Mouse (Mus musculus) ES-E14 (cell line): ENCODE results near the gene Wdr63. TPM values are rescaled to one million over a fixed set of nuclear protein-coding genes. Genes with fewer than 3 reads are reported as not detected.

Source experiments
- DNase-seq: peaks from one replicate; pipeline ENCODE4 v3.0.0-alpha.2; 2013; ENCODE audit warnings: low read depth, low spot score
- H3K27ac ChIP-seq: 2 replicates; pipeline ENCODE4 v1.5.1; 2012; ENCODE audit warnings: low read depth, mild to moderate bottlenecking, low read length, moderate library complexity, mixed read lengths; ENCODE audit not compliant: poor library complexity, insufficient read depth, severe bottlenecking
- H3K36me3 ChIP-seq: 2 replicates; pipeline ENCODE4 v1.6.1; 2012; ENCODE audit warnings: mild to moderate bottlenecking, low read length, moderate library complexity, mixed read lengths; ENCODE audit not compliant: control insufficient read depth, poor library complexity, insufficient read depth, severe bottlenecking
- H3K4me1 ChIP-seq, 2 experiments: fragments of 150-350 bp in 1 of 2; sonication (generic) in 1 of 2; 2 replicates each; pipeline ENCODE4 v1.6.1; 2012; ENCODE audit warnings: low read length in 2 of 2, mild to moderate bottlenecking in 1 of 2, mixed read lengths in 1 of 2; ENCODE audit not compliant: control insufficient read depth in 2 of 2, insufficient read depth in 2 of 2, poor library complexity in 1 of 2
- H3K4me3 ChIP-seq, 2 experiments: fragments of 150-350 bp in 1 of 2; sonication (generic) in 1 of 2; 2 replicates each; pipeline ENCODE4 v1.5.1; 2012; ENCODE audit warnings: low read length in 2 of 2, low read depth in 1 of 2, mild to moderate bottlenecking in 1 of 2, mixed read lengths in 1 of 2; ENCODE audit not compliant: insufficient read depth in 1 of 2, poor library complexity in 1 of 2, severe bottlenecking in 1 of 2
- H3K9ac ChIP-seq: 2 replicates; pipeline ENCODE4 v1.6.1; 2012; ENCODE audit warnings: low read depth, mild to moderate bottlenecking, low read length, mixed read lengths; ENCODE audit not compliant: poor library complexity, insufficient read depth, severe bottlenecking
- H3K9me3 ChIP-seq: fragments of 150-350 bp; sonication (generic); 2 replicates; pipeline ENCODE4 v1.6.1; 2012; ENCODE audit warnings: low read depth, mild to moderate bottlenecking, low read length; ENCODE audit not compliant: control insufficient read depth, insufficient read depth
- CHD2 ChIP-seq: IDR thresholded peaks from 2 replicates; pipeline ENCODE4 v1.6.1; 2014; ENCODE audit warnings: mild to moderate bottlenecking, low read depth, low read length, inconsistent platforms
- HCFC1 ChIP-seq: IDR thresholded peaks from 2 replicates; pipeline ENCODE4 v1.6.1; 2012; ENCODE audit warnings: low read length, inconsistent platforms, borderline replicate concordance; ENCODE audit not compliant: insufficient read depth
- MAFK ChIP-seq: IDR thresholded peaks from 2 replicates; pipeline ENCODE4 v1.6.1; 2014; ENCODE audit warnings: mild to moderate bottlenecking, low read depth, low read length, inconsistent platforms; ENCODE audit not compliant: insufficient read depth
- ZC3H11A ChIP-seq: IDR thresholded peaks from 2 replicates; pipeline ENCODE4 v1.6.1; 2012; ENCODE audit warnings: low read depth, mild to moderate bottlenecking, inconsistent platforms, low read length, borderline replicate concordance
- ZNF384 ChIP-seq: IDR thresholded peaks from 2 replicates; pipeline ENCODE4 v1.6.1; 2012; ENCODE audit warnings: low read depth, low read length, inconsistent platforms
- in situ Hi-C, 2 experiments: fragments of 600-800 bp; cut with MboI; formaldehyde crosslinking; loops; one replicate each; pipeline ENCODE4 v1.15.1; 2025; ENCODE audit warnings: low sequenced_read_pairs in 2 of 2, inconsistent platforms in 1 of 2; ENCODE audit not compliant: unreplicated experiment in 2 of 2
- total RNA-seq: library from RNA; depleted of rRNA; stranded (reverse); fragments of 300-350 nt; gene quantifications from 2 replicates; pipeline ENCODE4 v1.2.3, GENCODE M21; 2012

Wdr63 gene
- total RNA-seq, 1 experiment, result 0.67 TPM

- no peak for DNase-seq
- TF ChIP-seq ZNF384, result no peak
- TF ChIP-seq HCFC1, result no peak
- no peak for TF ChIP-seq CHD2
- no peak for TF ChIP-seq MAFK
- no peak for TF ChIP-seq ZC3H11A
- Histone ChIP-seq H3K9me3 (no peaks in the 10 kb centered on the region), H3K4me1 (peaks cover 0 to 5% of the 10 kb centered on the region in 2 experiments; a peak in 1 of 4 replicates), H3K9ac (0 out of 2 replicates have a peak overlapping the region, but pooled peaks have one; percentile 28), H3K36me3 (no peaks in the 10 kb centered on the region), H3K4me3 (peak overlapping the region; percentile 39 to 50; a peak in 3 of 4 replicates), H3K27ac (no peak overlapping the region)
- in situ Hi-C loops, result no loop called here
These were observed 42.1 kb upstream of the Wdr63 start for GRCm38 (mm10) chr3:146150058-146150400.

- Histone ChIP-seq H3K9me3 (no peaks in the 10 kb centered on the region), H3K36me3 (no peaks in the 10 kb centered on the region), H3K4me1 (peaks cover 0 to 5% of the 10 kb centered on the region in 2 experiments; a peak in 1 of 4 replicates), H3K9ac (0 out of 2 replicates have a peak within 1 kb of the TSS, but pooled peaks have one; percentile 28), H3K27ac (no peak within 1 kb of the TSS), H3K4me3 (peak within 1 kb of the TSS; percentile 39 to 50; a peak in 3 of 4 replicates)
- in situ Hi-C loops, result no loop called here
- no peak for DNase-seq
- TF ChIP-seq ZC3H11A, result no peak
- TF ChIP-seq CHD2, result no peak
- no peak for TF ChIP-seq HCFC1
- TF ChIP-seq ZNF384, result no peak
- no peak for TF ChIP-seq MAFK
These were observed 41.5 kb upstream of the Wdr63 start, which contains the start of gene Mcoln2 for GRCm38 (mm10) chr3:146149156-146150057. TSS of gene Mcoln2 (plus strand) at chr3:146149833.

GRCm38 (mm10) chr3:146146131-146146530 lies 38.2 kb upstream of the Wdr63 start:
- Histone ChIP-seq H3K36me3 (no peaks in the 10 kb centered on the region), H3K4me3 (no peak overlapping the region), H3K9me3 (no peaks in the 10 kb centered on the region), H3K4me1 (peaks cover 0 to 5% of the 10 kb centered on the region in 2 experiments; a peak in 1 of 4 replicates), H3K27ac (no peak overlapping the region), H3K9ac (no peak overlapping the region)
- no peak for TF ChIP-seq HCFC1
- no peak for TF ChIP-seq ZC3H11A
- TF ChIP-seq MAFK, result no peak
- TF ChIP-seq CHD2, result no peak
- TF ChIP-seq ZNF384, result no peak
- in situ Hi-C loops, result no loop called here
- DNase-seq, result no peak

GRCm38 (mm10) chr3:146145501-146145900 lies 37.6 kb upstream of the Wdr63 start:
- TF ChIP-seq ZNF384 (no peak), HCFC1 (no peak), MAFK (no peak), ZC3H11A (no peak), CHD2 (no peak)
- in situ Hi-C loops, result no loop called here
- Histone ChIP-seq H3K27ac (no peak overlapping the region), H3K36me3 (no peaks in the 10 kb centered on the region), H3K9me3 (no peaks in the 10 kb centered on the region), H3K4me1 (peaks cover 0 to 5% of the 10 kb centered on the region in 2 experiments; a peak in 1 of 4 replicates), H3K4me3 (no peak overlapping the region), H3K9ac (no peak overlapping the region)
- DNase-seq, result no peak

- DNase-seq, result no peak
- H3K4me3 ChIP-seq, result no peak overlapping the region
- no peaks in the 10 kb centered on the region for H3K9me3 ChIP-seq
- in situ Hi-C loops, result no loop called here
- TF ChIP-seq MAFK (no peak), HCFC1 (no peak), ZNF384 (no peak), ZC3H11A (no peak), CHD2 (no peak)
- H3K4me1 ChIP-seq, result no peaks in the 10 kb centered on the region
- H3K9ac ChIP-seq, result no peak overlapping the region
- no peak overlapping the region for H3K27ac ChIP-seq
- no peaks in the 10 kb centered on the region for H3K36me3 ChIP-seq
These were observed 34.6 kb upstream of the Wdr63 start for GRCm38 (mm10) chr3:146142523-146142922.
